ENCODE assay signal across 10 mouse cellular contexts in the genomic region with DNA sequence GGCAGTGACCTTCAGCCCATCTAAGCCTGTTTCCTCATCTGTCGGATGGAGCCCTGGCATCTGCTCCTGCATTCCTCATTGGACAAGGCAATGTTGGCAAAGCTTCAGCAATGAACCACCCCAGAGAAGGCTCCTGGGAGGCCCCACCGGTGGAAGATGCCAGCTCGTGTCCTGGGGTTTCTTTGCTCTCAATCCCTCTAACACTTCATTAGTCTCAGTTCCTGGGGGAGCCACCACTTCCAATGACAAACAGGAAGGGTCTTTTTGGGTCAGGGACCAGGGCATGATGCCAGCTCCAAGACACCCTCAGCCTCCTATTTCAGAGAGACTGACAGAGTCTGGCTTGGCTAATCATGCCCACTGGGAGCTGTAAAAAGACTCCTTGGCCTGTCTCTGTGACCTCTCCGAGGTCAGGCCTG.
DNase-seq lines count a peak whose midpoint lies in the region; ATAC-seq and TF ChIP-seq lines count a peak whose summit lies in the region.
"Had no signal": no experiment of that assay in that cellular context is flagged by ENCODE, and none has a peak within 500 bp of the region (broad histone marks: within the 10 kb centered on the region; RNA-seq: fewer than 3 reads in every experiment).

No protein-coding gene starts in this region.

- no peaks in the 10 kb centered on the region for H3K36me3 ChIP-seq in heart, embryonic 11.5 days (ENCODE audit: control insufficient read depth, insufficient read depth, low read length)
- H3K36me3 ChIP-seq in heart, adult 2 months (ENCODE audit: control insufficient read depth, insufficient read depth, low read length): no peaks in the 10 kb centered on the region
- H3K36me3 ChIP-seq: limb, embryonic 15.5 days had no signal

- H3K4me1 ChIP-seq in heart, embryonic 11.5 days (ENCODE audit: control insufficient read depth, insufficient read depth, low read length): no peaks in the 10 kb centered on the region
- no peaks in the 10 kb centered on the region; the same call in 1 of the 2 replicates for H3K4me1 ChIP-seq in heart, adult 2 months (ENCODE audit: control insufficient read depth, insufficient read depth, low read length)

- H3K9ac ChIP-seq in heart, embryonic 11.5 days (ENCODE audit: low read depth, low read length): no peak overlapping the region
- H3K9ac ChIP-seq in heart, adult 2 months (ENCODE audit: low read depth, low read length): no peak overlapping the region
- H3K9ac ChIP-seq: limb, embryonic 15.5 days had no signal

- 72% methylated on average over 4 of the region's 4 CpGs for WGBS in heart, embryonic 11.5 days (ENCODE audit: insufficient replicate concordance)
- WGBS in heart, adult 2 months: 53% methylated on average over 4 of the region's 4 CpGs

- no peak for TF ChIP-seq EP300 in heart, adult 2 months (IDR thresholded peaks at IDR 0.05; ENCODE audit: insufficient read depth, low read depth, low read length)

- no peaks in the 10 kb centered on the region for H3K9me3 ChIP-seq in heart, embryonic 11.5 days (replicated peaks; ENCODE audit: control insufficient read depth, low read length)
- H3K9me3 ChIP-seq: limb, embryonic 15.5 days had no signal

- no peak for ATAC-seq in heart, embryonic 11.5 days (replicated peaks; ENCODE audit: insufficient number of reproducible peaks, low FRiP score, low TSS enrichment)

- peak; percentile 92 for DNase-seq in heart, adult 11 months
- peak; percentile 67 for DNase-seq in retina, postnatal 1 day
- no peak for DNase-seq in retina, embryonic 14.5 days (ENCODE audit: low spot score)
- peak; percentile 63 for DNase-seq in cerebellum, postnatal 36 days
- peak; percentile 53 for DNase-seq in lung, postnatal 14 days
- no peak for DNase-seq in layer of hippocampus, adult 9-10 months (ENCODE audit: low spot score)
- no peak for DNase-seq in heart, adult 2 months

- H3K4me2 ChIP-seq in heart, embryonic 11.5 days: no peak overlapping the region
- H3K4me2 ChIP-seq: limb, embryonic 15.5 days had no signal

- no peak overlapping the region for H3K27ac ChIP-seq in heart, embryonic 11.5 days (ENCODE audit: low read depth, low read length)
- H3K27ac ChIP-seq in heart, adult 2 months: no peak overlapping the region
- H3K27ac ChIP-seq: limb, embryonic 15.5 days had no signal

- no peak overlapping the region for H3K4me3 ChIP-seq in heart, embryonic 11.5 days (ENCODE audit: low read depth, low read length)
- H3K4me3 ChIP-seq in heart, adult 2 months: no peak overlapping the region
- H3K4me3 ChIP-seq: limb, embryonic 15.5 days had no signal

- no peaks in the 10 kb centered on the region for H3K79me2 ChIP-seq in heart, adult 2 months (replicated peaks; ENCODE audit: control insufficient read depth, insufficient read depth, low read length)

- no peak for TF ChIP-seq POLR2A in heart, adult 2 months (IDR thresholded peaks at IDR 0.05; ENCODE audit: insufficient read depth, low read depth, low read length)

- H3K27me3 ChIP-seq in heart, embryonic 11.5 days (ENCODE audit: control insufficient read depth, insufficient read depth, low read length): no peaks in the 10 kb centered on the region
- H3K27me3 ChIP-seq in heart, adult 2 months (ENCODE audit: control insufficient read depth, insufficient read depth, low read length): no peaks in the 10 kb centered on the region
- H3K27me3 ChIP-seq: CH12.LX; limb, embryonic 15.5 days had no signal

- intact Hi-C loops in heart, adult 2 months (cut with DNase I): no loop called here

- TF ChIP-seq CTCF in heart, adult 2 months (IDR thresholded peaks at IDR 0.05): no peak

Comparison
In these comparisons a context has a peak if more than half of its experiments do, and no peak if none do; other contexts are left out.
1. DNase-seq: peak in heart, adult 11 months (single experiment), retina, postnatal 1 day (single experiment), cerebellum, postnatal 36 days (2 of 2) and lung, postnatal 14 days (single experiment); none in retina, embryonic 14.5 days (single experiment), layer of hippocampus, adult 9-10 months (single experiment) and heart, adult 2 months (0 of 2).